9 mouse cellular contexts compared by ENCODE assay signal in the genomic region with DNA sequence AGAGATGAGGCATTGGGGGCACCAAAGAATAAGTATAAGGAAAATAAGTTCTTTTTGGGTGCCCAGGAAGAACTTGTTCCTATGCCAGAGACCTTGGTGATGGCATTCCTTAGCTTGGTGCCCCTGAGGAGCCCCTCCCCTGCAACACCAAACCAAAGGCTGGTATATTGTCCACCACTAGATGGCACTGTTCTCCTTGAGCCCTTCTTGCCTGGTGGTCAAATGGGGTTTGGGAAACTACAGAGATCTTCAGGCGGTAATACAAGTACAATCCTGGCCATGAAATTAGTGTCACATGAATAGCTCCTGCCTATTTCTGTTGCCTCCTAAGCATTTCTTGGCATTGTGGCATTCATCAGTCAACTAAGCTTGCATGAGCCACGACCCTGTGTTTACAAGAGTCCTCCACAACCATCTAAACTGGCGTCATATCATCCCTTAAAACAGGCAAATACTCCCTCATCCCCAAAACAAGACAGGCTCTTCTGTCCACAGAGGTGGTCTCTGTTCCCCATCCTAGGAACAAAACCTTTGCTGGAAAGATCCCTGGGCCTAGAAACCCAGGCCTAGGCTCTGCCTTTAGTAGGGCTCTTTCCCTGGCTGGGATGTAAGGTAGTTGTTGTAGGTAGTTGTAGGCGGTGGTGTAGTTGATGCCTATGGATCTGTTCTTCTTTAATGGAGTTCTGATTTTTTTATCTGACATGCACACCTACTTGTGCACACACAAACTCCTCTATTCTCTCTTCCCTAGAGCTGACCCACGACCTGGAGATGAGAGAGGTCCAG. TPM values are rescaled to one million over a fixed set of nuclear protein-coding genes. Genes with fewer than 3 reads are reported as not detected.
A peak's percentile ranks its signal among the peaks of the same experiment; 100 is the strongest.
DNase-seq lines count a peak whose midpoint lies in the region; ATAC-seq lines count a peak whose summit lies in the region.
"Had no signal": no experiment of that assay in that cellular context is flagged by ENCODE, and none has a peak within 500 bp of the region (broad histone marks: within the 10 kb centered on the region; RNA-seq: fewer than 3 reads in every experiment).

No protein-coding gene starts in this region.

- 67% methylated on average over 5 of the region's 5 CpGs for WGBS in heart, embryonic 11.5 days (ENCODE audit: insufficient replicate concordance)

- H3K4me3 ChIP-seq in heart, embryonic 11.5 days (ENCODE audit: low read depth, low read length): no peak overlapping the region
- H3K4me3 ChIP-seq: limb, embryonic 13.5 days had no signal

- ATAC-seq in heart, embryonic 11.5 days (replicated peaks; ENCODE audit: insufficient number of reproducible peaks, low FRiP score, low TSS enrichment): no peak

- DNase-seq in heart, adult 11 months: peak; percentile 95
- peak; percentile 69 to 71 for DNase-seq in B cell, adult 2 months
- DNase-seq in adrenal gland, postnatal 14 days: peak; percentile 81
- peak; percentile 71 for DNase-seq in embryo, embryonic 11.5 days (ENCODE audit: low read depth, low spot score)
- DNase-seq in kidney, postnatal 10 days: peak; percentile 80
- peak; percentile 88 for DNase-seq in lung, postnatal 10 days
- DNase-seq in spleen, postnatal 36 days (ENCODE audit: low spot score in 2 of 2): peak; percentile 43 to 57

- H3K27me3 ChIP-seq in heart, embryonic 11.5 days (ENCODE audit: control insufficient read depth, insufficient read depth, low read length): peaks cover 9% of the 10 kb centered on the region; the same call in 1 of the 2 replicates

- H3K4me1 ChIP-seq in heart, embryonic 11.5 days (ENCODE audit: control insufficient read depth, insufficient read depth, low read length): peaks cover 15% of the 10 kb centered on the region

- no peaks in the 10 kb centered on the region for H3K9me3 ChIP-seq in heart, embryonic 11.5 days (replicated peaks; ENCODE audit: control insufficient read depth, low read length)
- H3K9me3 ChIP-seq: limb, embryonic 13.5 days had no signal

- H3K4me2 ChIP-seq in heart, embryonic 11.5 days: no peak overlapping the region
- H3K4me2 ChIP-seq: limb, embryonic 13.5 days had no signal

- no peak overlapping the region for H3K27ac ChIP-seq in heart, embryonic 11.5 days (ENCODE audit: low read depth, low read length)
- H3K27ac ChIP-seq: limb, embryonic 13.5 days had no signal

- no peak overlapping the region for H3K9ac ChIP-seq in heart, embryonic 11.5 days (ENCODE audit: low read depth, low read length)
- H3K9ac ChIP-seq: limb, embryonic 13.5 days had no signal

- no peaks in the 10 kb centered on the region for H3K36me3 ChIP-seq in heart, embryonic 11.5 days (ENCODE audit: control insufficient read depth, insufficient read depth, low read length)
- H3K36me3 ChIP-seq: limb, embryonic 13.5 days had no signal

RNA-seq across cellular contexts. Expression of gene Cluh, which starts 14.6 kb away (rescaled TPM):
- polyA plus RNA-seq in heart, embryonic 11.5 days (2014; fragmentation: Nextera tagmentation; extraction: Ambion mirVana): 27.5 and 33.1 TPM in 2 replicates
- 245 and 246 TPM in 2 replicates for total RNA-seq in adrenal gland, postnatal 14 days (2021)

RNA-seq across cellular contexts. Expression of gene Ccdc92b, which starts 15.3 kb away (rescaled TPM):
- 2.8 and 3.5 TPM in 2 replicates for polyA plus RNA-seq in heart, embryonic 11.5 days (2014; fragmentation: Nextera tagmentation; extraction: Ambion mirVana)
- 2.9 and 3.1 TPM in 2 replicates for total RNA-seq in adrenal gland, postnatal 14 days (2021)

RNA-seq across cellular contexts. Expression of gene Rap1gap2, which starts 24.0 kb away (rescaled TPM):
- polyA plus RNA-seq in heart, embryonic 11.5 days (2014; fragmentation: Nextera tagmentation; extraction: Ambion mirVana): 6.6 TPM in 2 replicates
- total RNA-seq in adrenal gland, postnatal 14 days (2021): 12.6 and 12.8 TPM in 2 replicates
